Mouse (Mus musculus) liver, adult (tissue): ENCODE data around the gene Fbxw28.
"Not testable (repeated sequence)": the region's sequence is repeated elsewhere in the genome, so short reads cannot be mapped to it uniquely, and the experiment has no call there.

Experiments used
- GATA4 ChIP-seq: IDR thresholded peaks from 2 replicates; pipeline ENCODE4 v1.6.1; 2014; ENCODE audit warnings: mild to moderate bottlenecking, low read length; ENCODE audit not compliant: insufficient replicate concordance

The Fbxw28 gene

GRCm38 (mm10) chr9:109339559-109339958, at the start of gene Fbxw28:
Gene Fbxw28 (minus strand): TSS chr9:109339659.
- not testable (repeated sequence) for TF ChIP-seq GATA4

- not testable (repeated sequence) for TF ChIP-seq GATA4
Measured at GRCm38 (mm10) chr9:109287576-109287975, 51.9 kb downstream of the Fbxw28 start, which contains the start of gene Fbxw14. Gene Fbxw14 (minus strand): TSS chr9:109287676.
